Mouse (Mus musculus): ENCODE measurements around the gene Slit2. TPM values are rescaled to one million over a fixed set of nuclear protein-coding genes. Genes with fewer than 3 reads are reported as not detected.
A peak's percentile ranks its signal among the peaks of the same experiment; 100 is the strongest.

Gene Slit2
- polyA plus RNA-seq, 1 experiment from 2014 or later, result 50.5 TPM

- Histone ChIP-seq H3K36me3 (ENCODE audit: control insufficient read depth, insufficient read depth, low read length) (no peaks in the 10 kb centered on the region), H3K27me3 (ENCODE audit: control insufficient read depth, insufficient read depth, low read length) (no peaks in the 10 kb centered on the region), H3K4me1 (ENCODE audit: control insufficient read depth, insufficient read depth, low read length) (no peaks in the 10 kb centered on the region), H3K9ac (ENCODE audit: low read depth, low read length) (no peak overlapping the region), H3K9me3 (ENCODE audit: control insufficient read depth, low read length) (no peaks in the 10 kb centered on the region), H3K4me3 (ENCODE audit: low read length) (no peak overlapping the region), H3K4me2 (replicated peaks; ENCODE audit: low read depth, low read length) (no peak overlapping the region), H3K27ac (ENCODE audit: low read depth, low read length) (no peak overlapping the region)
- ATAC-seq (ENCODE audit: low FRiP score, low TSS enrichment), result no peak
- WGBS, result 62% methylated on average over 4 of the region's 4 CpGs
Measured at GRCm38 (mm10) chr5:48114969-48115537, 132.1 kb downstream of the Slit2 start.

DNA sequence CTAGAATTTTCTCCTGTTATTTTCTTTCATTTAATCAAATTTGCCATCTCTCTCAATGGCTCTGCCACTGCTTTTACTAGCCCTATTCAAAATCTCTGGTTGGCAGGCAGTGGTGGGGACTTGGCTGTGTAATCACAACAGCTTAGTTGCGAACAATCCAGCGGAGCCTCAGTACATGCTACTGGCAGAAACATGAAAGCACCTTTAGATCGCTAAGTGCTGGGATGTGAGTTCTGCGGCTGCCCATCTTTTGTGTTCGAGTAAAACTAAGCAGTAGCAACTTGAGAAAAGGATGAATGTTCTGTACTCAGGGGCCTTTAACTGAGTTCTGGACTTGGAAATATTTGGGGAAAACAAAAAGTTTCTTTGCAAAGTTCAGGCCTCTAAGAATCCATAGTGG lies 139.7 kb downstream of the Slit2 start:
- Histone ChIP-seq H3K27ac (ENCODE audit: low read depth, low read length) (no peak overlapping the region), H3K9ac (ENCODE audit: low read depth, low read length) (no peak overlapping the region), H3K4me2 (replicated peaks; ENCODE audit: low read depth, low read length) (no peak overlapping the region), H3K27me3 (ENCODE audit: control insufficient read depth, insufficient read depth, low read length) (no peaks in the 10 kb centered on the region), H3K4me3 (ENCODE audit: low read length) (no peak overlapping the region), H3K9me3 (ENCODE audit: control insufficient read depth, low read length) (no peaks in the 10 kb centered on the region), H3K4me1 (ENCODE audit: control insufficient read depth, insufficient read depth, low read length) (no peaks in the 10 kb centered on the region), H3K36me3 (ENCODE audit: control insufficient read depth, insufficient read depth, low read length) (no peaks in the 10 kb centered on the region)
- no peak for ATAC-seq (ENCODE audit: low FRiP score, low TSS enrichment)
- 84% methylated on average over 5 of the region's 5 CpGs for WGBS

GRCm38 (mm10) chr5:48125770-48126423 lies 143.0 kb downstream of the Slit2 start:
- WGBS, result 81% methylated on average over 3 of the region's 3 CpGs
- Histone ChIP-seq H3K4me1 (ENCODE audit: control insufficient read depth, insufficient read depth, low read length) (no peaks in the 10 kb centered on the region), H3K9ac (ENCODE audit: low read depth, low read length) (no peak overlapping the region), H3K36me3 (ENCODE audit: control insufficient read depth, insufficient read depth, low read length) (no peaks in the 10 kb centered on the region), H3K27me3 (ENCODE audit: control insufficient read depth, insufficient read depth, low read length) (no peaks in the 10 kb centered on the region), H3K9me3 (ENCODE audit: control insufficient read depth, low read length) (no peaks in the 10 kb centered on the region), H3K27ac (ENCODE audit: low read depth, low read length) (no peak overlapping the region), H3K4me3 (ENCODE audit: low read length) (no peak overlapping the region), H3K4me2 (replicated peaks; ENCODE audit: low read depth, low read length) (no peak overlapping the region)
- ATAC-seq (ENCODE audit: low FRiP score, low TSS enrichment), result 0 out of 2 replicates have a peak, but pooled peaks have one; percentile 28

DNA sequence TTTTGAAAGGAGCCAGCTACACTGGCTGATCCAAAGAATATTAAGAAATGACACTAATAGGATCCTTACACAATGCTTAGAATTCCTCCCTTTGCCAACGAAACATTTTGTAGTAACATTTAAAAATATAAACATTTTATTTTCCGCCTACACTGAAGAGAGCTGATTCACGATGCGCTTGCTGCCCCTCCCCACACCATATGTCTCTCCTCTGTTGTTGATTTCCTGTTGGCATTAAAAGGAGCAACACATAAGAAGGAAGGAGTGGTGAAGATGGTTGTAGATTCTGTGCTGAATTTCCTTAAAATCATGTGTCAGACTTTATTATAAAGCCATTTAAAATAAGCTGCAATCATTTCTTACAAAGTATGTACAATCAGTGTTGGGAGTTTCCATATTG lies 147.0 kb downstream of the Slit2 start:
- H3K9me3 ChIP-seq (ENCODE audit: control insufficient read depth, low read length), result no peaks in the 10 kb centered on the region
- H3K27me3 ChIP-seq (ENCODE audit: control insufficient read depth, insufficient read depth, low read length), result no peaks in the 10 kb centered on the region
- H3K9ac ChIP-seq (ENCODE audit: low read depth, low read length), result no peak overlapping the region
- H3K36me3 ChIP-seq (ENCODE audit: control insufficient read depth, insufficient read depth, low read length), result no peaks in the 10 kb centered on the region
- WGBS, result 84% methylated on average over 4 of the region's 4 CpGs
- H3K4me1 ChIP-seq (ENCODE audit: control insufficient read depth, insufficient read depth, low read length), result no peaks in the 10 kb centered on the region
- ATAC-seq (ENCODE audit: low FRiP score, low TSS enrichment), result no peak
- H3K27ac ChIP-seq (ENCODE audit: low read depth, low read length), result no peak overlapping the region
- no peak overlapping the region for H3K4me3 ChIP-seq (ENCODE audit: low read length)
- no peak overlapping the region for H3K4me2 ChIP-seq (replicated peaks; ENCODE audit: low read depth, low read length)

- ATAC-seq (ENCODE audit: low FRiP score, low TSS enrichment), result no peak
Measured at GRCm38 (mm10) chr5:48136571-48136970, 153.6 kb downstream of the Slit2 start.

DNA sequence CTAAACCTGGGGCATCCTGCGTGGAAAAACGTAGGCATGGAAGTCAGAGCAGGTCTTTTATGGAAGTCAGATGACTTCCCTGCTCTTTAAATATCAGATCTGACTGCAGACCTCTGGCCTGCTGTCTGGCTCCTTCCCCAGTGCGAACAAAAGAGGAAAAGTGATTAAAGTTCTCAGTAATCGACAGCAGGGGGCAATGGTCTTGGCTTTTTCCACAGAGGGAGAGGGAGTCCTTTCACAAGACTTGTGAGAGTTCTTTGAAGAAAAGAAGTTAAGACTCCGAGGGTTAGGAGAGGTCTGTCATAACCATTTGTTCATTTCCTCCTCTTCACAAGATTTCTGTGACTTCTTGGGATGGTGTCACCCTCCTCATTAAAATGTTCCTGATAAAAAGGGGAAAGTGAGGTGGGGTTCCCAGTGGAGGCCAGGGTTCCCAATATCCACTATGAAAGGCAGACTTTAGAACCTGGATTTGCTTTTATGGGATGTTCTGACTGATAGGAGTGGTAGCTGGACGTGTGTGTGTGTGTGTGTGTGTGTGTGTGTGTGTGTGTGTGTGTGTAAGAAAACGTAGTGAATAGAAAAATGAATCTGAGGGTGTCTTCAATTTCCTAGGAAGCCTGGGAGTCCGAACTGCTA lies 156.0 kb downstream of the Slit2 start:
- WGBS, result 30% methylated on average over 8 of the region's 8 CpGs
- no peak overlapping the region for H3K4me2 ChIP-seq (replicated peaks; ENCODE audit: low read depth, low read length)
- H3K27me3 ChIP-seq (ENCODE audit: control insufficient read depth, insufficient read depth, low read length), result no peaks in the 10 kb centered on the region
- H3K36me3 ChIP-seq (ENCODE audit: control insufficient read depth, insufficient read depth, low read length), result no peaks in the 10 kb centered on the region
- no peak overlapping the region for H3K4me3 ChIP-seq (ENCODE audit: low read length)
- H3K9ac ChIP-seq (ENCODE audit: low read depth, low read length), result no peak overlapping the region
- H3K9me3 ChIP-seq (ENCODE audit: control insufficient read depth, low read length), result no peaks in the 10 kb centered on the region
- H3K4me1 ChIP-seq (ENCODE audit: control insufficient read depth, insufficient read depth, low read length), result no peaks in the 10 kb centered on the region
- no peak overlapping the region for H3K27ac ChIP-seq (ENCODE audit: low read depth, low read length)
- ATAC-seq (ENCODE audit: low FRiP score, low TSS enrichment), result peak; percentile 57; the same call in 1 of the 2 replicates

More at GRCm38 (mm10) chr5:48136571-48136970, 153.6 kb downstream of the Slit2 start:
- 35% methylated on average over 3 of the region's 3 CpGs for WGBS
- Histone ChIP-seq H3K9me3 (ENCODE audit: control insufficient read depth, low read length) (no peaks in the 10 kb centered on the region), H3K4me2 (replicated peaks; ENCODE audit: low read depth, low read length) (no peak overlapping the region), H3K4me3 (ENCODE audit: low read length) (no peak overlapping the region), H3K27me3 (ENCODE audit: control insufficient read depth, insufficient read depth, low read length) (no peaks in the 10 kb centered on the region), H3K4me1 (ENCODE audit: control insufficient read depth, insufficient read depth, low read length) (no peaks in the 10 kb centered on the region), H3K36me3 (ENCODE audit: control insufficient read depth, insufficient read depth, low read length) (no peaks in the 10 kb centered on the region), H3K27ac (ENCODE audit: low read depth, low read length) (no peak overlapping the region), H3K9ac (ENCODE audit: low read depth, low read length) (no peak overlapping the region)

DNA sequence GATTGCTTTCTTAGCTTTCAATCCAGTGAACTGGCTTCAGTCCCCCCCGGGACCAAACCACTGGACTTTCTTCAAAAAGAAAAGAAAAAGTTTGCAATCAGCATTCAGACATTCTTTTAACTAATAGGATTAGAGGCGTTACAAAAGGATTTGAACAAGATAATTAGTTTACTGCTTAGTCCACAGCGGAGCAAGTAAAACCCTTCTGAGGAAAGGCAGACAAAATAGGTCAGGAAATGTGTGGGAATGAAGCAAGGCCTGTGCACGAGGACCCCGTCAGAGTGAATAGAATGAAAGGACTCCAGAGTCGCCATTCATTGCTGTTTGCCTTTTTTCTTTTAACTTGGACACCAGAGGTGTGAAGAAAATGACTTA lies 156.5 kb downstream of the Slit2 start:
- Histone ChIP-seq H3K4me1 (ENCODE audit: control insufficient read depth, insufficient read depth, low read length) (no peaks in the 10 kb centered on the region), H3K4me3 (ENCODE audit: low read length) (no peak overlapping the region), H3K27me3 (ENCODE audit: control insufficient read depth, insufficient read depth, low read length) (no peaks in the 10 kb centered on the region), H3K27ac (ENCODE audit: low read depth, low read length) (no peak overlapping the region), H3K9me3 (ENCODE audit: control insufficient read depth, low read length) (no peaks in the 10 kb centered on the region), H3K9ac (ENCODE audit: low read depth, low read length) (no peak overlapping the region), H3K36me3 (ENCODE audit: control insufficient read depth, insufficient read depth, low read length) (no peaks in the 10 kb centered on the region), H3K4me2 (replicated peaks; ENCODE audit: low read depth, low read length) (no peak overlapping the region)
- 44% methylated on average over 6 of the region's 6 CpGs for WGBS
- no peak for ATAC-seq (ENCODE audit: low FRiP score, low TSS enrichment)

GRCm38 (mm10) chr5:48146082-48146481 lies 163.1 kb downstream of the Slit2 start:
- H3K9me3 ChIP-seq (ENCODE audit: control insufficient read depth, low read length), result no peaks in the 10 kb centered on the region
- H3K4me3 ChIP-seq (ENCODE audit: low read length), result no peak overlapping the region
- H3K4me1 ChIP-seq (ENCODE audit: control insufficient read depth, insufficient read depth, low read length), result no peaks in the 10 kb centered on the region
- no peaks in the 10 kb centered on the region for H3K27me3 ChIP-seq (ENCODE audit: control insufficient read depth, insufficient read depth, low read length)
- H3K9ac ChIP-seq (ENCODE audit: low read depth, low read length), result no peak overlapping the region
- H3K36me3 ChIP-seq (ENCODE audit: control insufficient read depth, insufficient read depth, low read length), result no peaks in the 10 kb centered on the region
- no peak overlapping the region for H3K4me2 ChIP-seq (replicated peaks; ENCODE audit: low read depth, low read length)
- H3K27ac ChIP-seq (ENCODE audit: low read depth, low read length), result no peak overlapping the region
- WGBS, result 93% methylated on average over 2 of the region's 2 CpGs
- no peak for ATAC-seq (ENCODE audit: low FRiP score, low TSS enrichment)

DNA sequence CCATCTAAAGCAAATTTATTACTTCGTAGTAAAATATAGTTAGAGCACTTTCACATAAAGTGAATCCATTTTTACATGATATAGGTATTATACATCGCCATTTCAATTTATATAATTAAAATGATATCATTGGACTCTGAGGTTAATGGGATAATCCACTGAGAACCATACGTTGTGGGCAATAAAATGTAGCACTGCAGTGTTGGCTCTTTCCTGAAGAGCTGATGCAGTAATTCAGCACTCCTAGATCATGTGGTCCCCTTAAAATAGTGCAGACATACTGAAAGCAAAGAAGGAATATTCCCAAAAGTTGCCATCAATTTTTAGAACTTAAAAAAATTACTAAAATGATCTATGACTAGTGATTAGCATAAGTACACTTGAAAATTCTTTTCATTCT lies 177.9 kb downstream of the Slit2 start:
- H3K27me3 ChIP-seq (ENCODE audit: control insufficient read depth, insufficient read depth, low read length), result no peaks in the 10 kb centered on the region
- 77% methylated on average over 3 of the region's 3 CpGs for WGBS
- no peak for ATAC-seq (ENCODE audit: low FRiP score, low TSS enrichment)

More for the DNA sequence above, 177.9 kb downstream of the Slit2 start:
- H3K27ac ChIP-seq (ENCODE audit: low read depth, low read length), result no peak overlapping the region
- H3K4me2 ChIP-seq (replicated peaks; ENCODE audit: low read depth, low read length), result no peak overlapping the region
- no peaks in the 10 kb centered on the region for H3K36me3 ChIP-seq (ENCODE audit: control insufficient read depth, insufficient read depth, low read length)
- H3K4me3 ChIP-seq (ENCODE audit: low read length), result no peak overlapping the region
- no peaks in the 10 kb centered on the region for H3K9me3 ChIP-seq (ENCODE audit: control insufficient read depth, low read length)
- H3K9ac ChIP-seq (ENCODE audit: low read depth, low read length), result no peak overlapping the region
- no peaks in the 10 kb centered on the region for H3K4me1 ChIP-seq (ENCODE audit: control insufficient read depth, insufficient read depth, low read length)
